In genomic region chr3:53169486-53169885, GRCm38 (mm10) we compare ENCODE assay signal across 24 mouse cellular contexts.
DNase-seq lines count a peak whose midpoint lies in the region; ATAC-seq and TF ChIP-seq lines count a peak whose summit lies in the region.
"Had no signal": no experiment of that assay in that cellular context is flagged by ENCODE, and none has a peak within 500 bp of the region (broad histone marks: within the 10 kb centered on the region; RNA-seq: fewer than 3 reads in every experiment).

No protein-coding gene starts in this region.

- no peak overlapping the region for H3K4me2 ChIP-seq in lung, postnatal 0 days (replicated peaks; ENCODE audit: low read depth, low read length)
- H3K4me2 ChIP-seq: embryonic facial prominence, embryonic 12.5 days; heart, embryonic 13.5 days; kidney, embryonic 15.5 days; liver, embryonic 11.5 days; neural tube, embryonic 15.5 days had no signal

- H3K9me3 ChIP-seq in lung, postnatal 0 days (ENCODE audit: low read length), result no peaks in the 10 kb centered on the region
- H3K9me3 ChIP-seq: embryonic facial prominence, embryonic 12.5 days; forebrain, embryonic 10.5 days; heart, embryonic 13.5 days; kidney, embryonic 15.5 days; megakaryocyte, embryonic 14.5 days; neural tube, embryonic 15.5 days had no signal

- intact Hi-C loops in heart, postnatal 36 days (cut with DNase I), result loop anchor here (5.0 kb wide), 1 partner anchor 78 kb away; no protein-coding TSS in a partner anchor

- H3K9ac ChIP-seq in lung, postnatal 0 days (replicated peaks; ENCODE audit: low read depth), result no peak overlapping the region
- H3K9ac ChIP-seq: embryonic facial prominence, embryonic 12.5 days; forebrain, postnatal 0 days; heart, embryonic 13.5 days; kidney, embryonic 15.5 days; neural tube, embryonic 15.5 days had no signal

- no peak for TF ChIP-seq EP300 in lung, postnatal 0 days (IDR thresholded peaks at IDR 0.05)

- 0 out of 2 replicates have a peak, but pooled peaks have one; percentile 21 for ATAC-seq in lung, postnatal 0 days
- ATAC-seq in erythroblast, adult 5-6 weeks (replicated peaks; ENCODE audit: low FRiP score, poor library complexity, severe bottlenecking), result no peak
- ATAC-seq: forebrain, postnatal 0 days; hindbrain, embryonic 16.5 days; intestine, embryonic 16.5 days had no signal

- no peaks in the 10 kb centered on the region for H3K36me3 ChIP-seq in lung, postnatal 0 days (ENCODE audit: insufficient read depth, low read length)
- H3K36me3 ChIP-seq: embryonic facial prominence, embryonic 12.5 days; forebrain, embryonic 10.5 days; kidney, embryonic 15.5 days; neural tube, embryonic 15.5 days had no signal

- no peak overlapping the region for H3K27ac ChIP-seq in lung, postnatal 0 days (ENCODE audit: low read length)
- H3K27ac ChIP-seq: embryonic facial prominence, embryonic 12.5 days; forebrain, embryonic 10.5 days; kidney, embryonic 15.5 days; left cerebral cortex, adult 2 months; neural tube, embryonic 15.5 days had no signal

- no peak overlapping the region for H3K4me3 ChIP-seq in lung, postnatal 0 days (ENCODE audit: low read depth, low read length)
- H3K4me3 ChIP-seq: embryonic facial prominence, embryonic 12.5 days; forebrain, embryonic 10.5 days; heart, embryonic 13.5 days; kidney, embryonic 15.5 days; left cerebral cortex, adult 2 months; megakaryocyte, embryonic 14.5 days; neural tube, embryonic 15.5 days had no signal

- peaks cover 2% of the 10 kb centered on the region; the same call in 1 of the 2 replicates for H3K4me1 ChIP-seq in lung, postnatal 0 days (ENCODE audit: insufficient read depth, low read depth, low read length)
- H3K4me1 ChIP-seq: megakaryocyte, embryonic 14.5 days; neural tube, embryonic 15.5 days had no signal

- DNase-seq in heart, postnatal 4 days, result peak; percentile 25
- DNase-seq in heart, postnatal 36 days, result no peak
- peak; percentile 30 for DNase-seq in lung, postnatal 0 days (ENCODE audit: low spot score)
- DNase-seq in lung, postnatal 25 days (ENCODE audit: low spot score), result no peak
- peak; percentile 66 for DNase-seq in brain, adult 2 months (ENCODE audit: low read depth, low spot score)
- peak; percentile 18 for DNase-seq in skeletal muscle tissue, adult 2 months (ENCODE audit: low read depth, low spot score)
- DNase-seq: adrenal gland, postnatal 14 days; cerebellum, adult 11 months; cerebellum, postnatal 10 days; forebrain, postnatal 0 days; left cerebral cortex, postnatal 4 days; midbrain, embryonic 14.5 days; thymus, adult 2 months had no signal

- TF ChIP-seq CTCF in lung, postnatal 0 days (IDR thresholded peaks at IDR 0.05), result no peak

- H3K27me3 ChIP-seq in lung, postnatal 0 days (replicated peaks; ENCODE audit: insufficient read depth, low read length), result no peaks in the 10 kb centered on the region
- H3K27me3 ChIP-seq: embryonic facial prominence, embryonic 12.5 days; heart, embryonic 13.5 days; kidney, embryonic 15.5 days; megakaryocyte, embryonic 14.5 days; neural tube, embryonic 15.5 days had no signal

- WGBS in lung, postnatal 0 days, result 72% methylated on average over 3 of the region's 3 CpGs

Comparison
In these comparisons a context has a peak if more than half of its experiments do, and no peak if none do; other contexts are left out.
1. DNase-seq: peak in heart, postnatal 4 days (single experiment), lung, postnatal 0 days (single experiment), brain, adult 2 months (single experiment) and skeletal muscle tissue, adult 2 months (single experiment); none in heart, postnatal 36 days (0 of 2) and lung, postnatal 25 days (single experiment).